Mouse (Mus musculus) bone marrow macrophage, adult 2 months (primary cell): ENCODE results near the gene Kcnh6.
A peak's percentile ranks its signal among the peaks of the same experiment; 100 is the strongest.

Source experiments
- CTCF ChIP-seq: IDR thresholded peaks from 2 replicates; pipeline ENCODE4 v1.5.1; 2012; ENCODE audit warnings: low read depth, mild to moderate bottlenecking, low read length, moderate library complexity
- POLR2A ChIP-seq: IDR thresholded peaks from 2 replicates; pipeline ENCODE4 v1.6.1; 2012; ENCODE audit warnings: mild to moderate bottlenecking, low read depth, low read length, borderline replicate concordance

GRCm38 (mm10) chr11:106026465-106027151 lies 18.7 kb downstream of the Kcnh6 start:
- TF ChIP-seq CTCF (peak; percentile 96), POLR2A (no peak)
